Mouse (Mus musculus) lung, postnatal 0 days (tissue): Measurements from ENCODE around the gene Ldha. TPM values are rescaled to one million over a fixed set of nuclear protein-coding genes. Genes with fewer than 3 reads are reported as not detected.
A peak's percentile ranks its signal among the peaks of the same experiment; 100 is the strongest.

Experiments used
- ATAC-seq: fragments of 200-750 bp; cut with Nextera tagmentation; 2 replicates; pipeline ENCODE4 v1.8.0; 2017; ENCODE audit warnings: moderate library complexity
- DNase-seq: peaks from one replicate; pipeline ENCODE4 v3.0.0-alpha.2; 2016; ENCODE audit warnings: low spot score
- H3K27ac ChIP-seq: fragments of 300-500 bp; sonication (generic); 2 replicates; pipeline ENCODE4 v1.5.1; 2014; ENCODE audit warnings: antibody characterized with exemption, mild to moderate bottlenecking, low read length, mixed read lengths
- H3K27me3 ChIP-seq: fragments of 300-500 bp; sonication (generic); replicated peaks from 2 replicates; pipeline ENCODE4 v1.6.1; 2014; ENCODE audit warnings: low read length, mixed read lengths; ENCODE audit not compliant: insufficient read depth
- H3K36me3 ChIP-seq: fragments of 300-500 bp; sonication (generic); 2 replicates; pipeline ENCODE4 v1.6.1; 2014; ENCODE audit warnings: low read length, mixed read lengths; ENCODE audit not compliant: insufficient read depth
- H3K4me1 ChIP-seq: fragments of 300-500 bp; sonication (generic); 2 replicates; pipeline ENCODE4 v1.6.1; 2014; ENCODE audit warnings: antibody characterized with exemption, low read depth, low read length, mixed read lengths; ENCODE audit not compliant: insufficient read depth
- H3K4me2 ChIP-seq: fragments of 300-500 bp; sonication (generic); replicated peaks from 2 replicates; pipeline ENCODE4 v1.6.1; 2014; ENCODE audit warnings: low read depth, mild to moderate bottlenecking, low read length, moderate library complexity, mixed read lengths
- H3K4me3 ChIP-seq: fragments of 300-500 bp; sonication (generic); 2 replicates; pipeline ENCODE4 v1.5.1; 2014; ENCODE audit warnings: low read depth, low read length
- H3K9ac ChIP-seq: fragments of 300-500 bp; sonication (generic); replicated peaks from 2 replicates; pipeline ENCODE4 v1.6.1; 2014; ENCODE audit warnings: low read depth, mild to moderate bottlenecking
- H3K9me3 ChIP-seq: fragments of 300-500 bp; sonication (generic); 2 replicates; pipeline ENCODE4 v1.6.1; 2016; ENCODE audit warnings: low read length, mixed read lengths
- CTCF ChIP-seq: IDR thresholded peaks from 2 replicates; pipeline ENCODE4 v1.5.1; 2016; ENCODE audit warnings: antibody characterized with exemption, mild to moderate bottlenecking
- EP300 ChIP-seq: IDR thresholded peaks from 2 replicates; pipeline ENCODE4 v1.6.1; 2016; ENCODE audit warnings: antibody characterized with exemption, mild to moderate bottlenecking, control low read depth
- WGBS: fragments of 180-500 bp; shearing (Covaris S2); extraction: QIAGEN DNeasy Blood & Tissue Kit; methylation state at CpG from one replicate; pipeline ENCODE4 v1.1.7; 2014; 5-methylcytosine and 5-hydroxymethylcytosine counted together
- polyA plus RNA-seq: library from polyadenylated mRNA; unstranded; fragments of >200 nt; fragmentation: Nextera tagmentation; extraction: Ambion mirVana; gene quantifications from 2 replicates; pipeline ENCODE4 v1.2.1, GENCODE M21; 2015

Ldha gene
- 533 and 589 TPM in 2 replicates for polyA plus RNA-seq

- Histone ChIP-seq H3K4me2 (no peak within 1 kb of the TSS), H3K36me3 (no peaks in the 10 kb centered on the region), H3K27ac (peak within 1 kb of the TSS; percentile 87), H3K4me3 (no peak within 1 kb of the TSS), H3K9me3 (no peaks in the 10 kb centered on the region), H3K9ac (no peak within 1 kb of the TSS), H3K27me3 (no peaks in the 10 kb centered on the region), H3K4me1 (peaks cover 32% of the 10 kb centered on the region)
- DNase-seq (no peak), ATAC-seq (no peak)
- TF ChIP-seq EP300 (no peak), CTCF (no peak)
- 36% methylated on average over 6 of the region's 6 CpGs for WGBS
Measured at GRCm38 (mm10) chr7:46840787-46841525, at the start of gene Ldha. TSS of gene Ldha (plus strand) at chr7:46841475.

GRCm38 (mm10) chr7:46793871-46794270 lies 47.4 kb upstream of the Ldha start:
- Histone ChIP-seq H3K4me2 (no peak overlapping the region), H3K9me3 (no peaks in the 10 kb centered on the region), H3K36me3 (no peaks in the 10 kb centered on the region), H3K27me3 (no peaks in the 10 kb centered on the region), H3K27ac (no peak overlapping the region), H3K4me1 (peaks cover 10% of the 10 kb centered on the region; the same call in 1 of the 2 replicates), H3K4me3 (no peak overlapping the region), H3K9ac (no peak overlapping the region)
- no peak for TF ChIP-seq EP300
- TF ChIP-seq CTCF, result no peak
- ATAC-seq (no peak), DNase-seq (no peak)
- 82% methylated on average over 4 of the region's 4 CpGs for WGBS

GRCm38 (mm10) chr7:46795287-46796205 lies 45.7 kb upstream of the Ldha start, which contains the start of the genes Hps5 and Gtf2h1:
TSS of gene Hps5 (minus strand) at chr7:46796064.
TSS of gene Gtf2h1 (plus strand) at chr7:46796103.
- TF ChIP-seq EP300, result no peak
- peak; percentile 21 for TF ChIP-seq CTCF
- Histone ChIP-seq H3K36me3 (peaks cover 2% of the 10 kb centered on the region; the same call in 1 of the 2 replicates), H3K9ac (peak within 1 kb of the TSS; percentile 84), H3K27me3 (no peaks in the 10 kb centered on the region), H3K9me3 (no peaks in the 10 kb centered on the region), H3K4me2 (peak within 1 kb of the TSS; percentile 96), H3K4me1 (peaks cover 10% of the 10 kb centered on the region; the same call in 1 of the 2 replicates), H3K27ac (peak within 1 kb of the TSS; percentile 86), H3K4me3 (peak within 1 kb of the TSS; percentile 87)
- ATAC-seq (peak; percentile 99), DNase-seq (peak; percentile 97)
- WGBS, result 1% methylated on average over 45 of the region's 75 CpGs

GRCm38 (mm10) chr7:46796206-46796679 lies 45.0 kb upstream of the Ldha start:
- no peaks in the 10 kb centered on the region for H3K27me3 ChIP-seq
- under 1% methylated on average over 29 of the region's 31 CpGs for WGBS
- peak; percentile 15 for DNase-seq

GRCm38 (mm10) chr7:46796779-46797178 lies 44.5 kb upstream of the Ldha start:
- no peak for ATAC-seq
- WGBS, result 44% methylated on average over 6 of the region's 6 CpGs
- H3K27me3 ChIP-seq, result no peaks in the 10 kb centered on the region

More at GRCm38 (mm10) chr7:46796206-46796679, 45.0 kb upstream of the Ldha start:
- ATAC-seq, result no peak; the same call in 1 of the 2 replicates
- no peaks in the 10 kb centered on the region for H3K9me3 ChIP-seq
- H3K9ac ChIP-seq, result peak overlapping the region; percentile 84
- H3K4me1 ChIP-seq, result peaks cover 10% of the 10 kb centered on the region; the same call in 1 of the 2 replicates
- peak overlapping the region; percentile 86 for H3K27ac ChIP-seq
- H3K4me2 ChIP-seq, result peak overlapping the region; percentile 96
- TF ChIP-seq CTCF, result no peak
- no peak for TF ChIP-seq EP300
- H3K36me3 ChIP-seq, result peaks cover 4% of the 10 kb centered on the region; the same call in 1 of the 2 replicates
- H3K4me3 ChIP-seq, result peak overlapping the region; percentile 87

More at GRCm38 (mm10) chr7:46796779-46797178, 44.5 kb upstream of the Ldha start:
- H3K9me3 ChIP-seq, result no peaks in the 10 kb centered on the region
- H3K4me2 ChIP-seq, result peak overlapping the region; percentile 96
- H3K4me3 ChIP-seq, result peak overlapping the region; percentile 87
- DNase-seq, result no peak
- H3K27ac ChIP-seq, result no peak overlapping the region
- no peak for TF ChIP-seq CTCF
- TF ChIP-seq EP300, result no peak
- peaks cover 10% of the 10 kb centered on the region; the same call in 1 of the 2 replicates for H3K4me1 ChIP-seq
- peak overlapping the region; percentile 84; the same call in 1 of the 2 replicates for H3K9ac ChIP-seq
- H3K36me3 ChIP-seq, result peaks cover 8% of the 10 kb centered on the region; the same call in 1 of the 2 replicates
